Mouse (Mus musculus): Measurements from ENCODE around the gene Mapk3.

DNA sequence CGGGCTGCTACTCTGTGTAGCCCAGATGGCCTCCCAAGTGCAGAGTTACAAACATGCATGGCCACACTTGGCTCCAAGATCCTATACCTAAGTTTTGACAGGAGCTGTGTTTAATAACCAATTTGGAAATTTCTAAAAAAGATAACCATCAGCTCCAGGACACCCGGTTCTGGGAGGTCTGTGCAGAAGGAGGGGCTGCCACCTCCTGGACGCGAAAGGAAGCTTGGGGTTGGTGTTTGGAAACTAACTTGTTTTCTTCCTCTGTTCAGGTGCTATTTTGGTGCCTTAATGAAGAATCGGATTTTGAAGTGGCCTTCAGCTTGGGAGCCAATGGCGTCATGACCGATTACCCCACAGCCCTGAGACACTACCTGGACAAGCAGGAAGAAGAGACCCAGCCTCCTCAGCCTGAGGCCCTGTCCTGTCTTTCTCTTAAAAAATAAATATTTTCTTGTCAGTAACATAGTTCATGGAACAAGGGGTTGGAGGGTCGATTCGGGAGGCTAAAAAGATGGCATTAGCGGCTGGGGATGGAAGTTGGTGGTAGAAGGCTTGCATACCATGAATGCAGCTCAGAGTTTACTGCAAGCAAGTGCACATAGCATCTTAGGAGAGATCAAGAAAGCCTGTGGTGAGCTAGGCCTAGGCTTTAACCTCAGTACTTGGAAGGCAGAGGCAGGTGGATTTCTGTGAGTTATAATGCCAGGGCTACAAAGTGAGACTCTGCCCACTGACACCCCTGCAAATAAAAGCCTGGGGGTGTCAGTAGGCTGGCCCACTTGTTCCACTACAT, 16.0 kb downstream of the Mapk3 start:
- TF ChIP-seq CTCF (IDR thresholded peaks at IDR 0.05; ENCODE audit: extremely low read depth, insufficient read length, insufficient replicate concordance, low read depth, low read length) (peak; percentile 39; the same call in 1 of the 2 replicates), POLR2A (IDR thresholded peaks at IDR 0.05; ENCODE audit: low read depth, low read length) (no peak)

Measured in small intestine, adult 2 months (tissue).